Mouse (Mus musculus): ENCODE measurements around the gene Phc2. TPM values are rescaled to one million over a fixed set of nuclear protein-coding genes. Genes with fewer than 3 reads are reported as not detected.
"Not testable (repeated sequence)": the region's sequence is repeated elsewhere in the genome, so short reads cannot be mapped to it uniquely, and the experiment has no call there.

Gene Phc2
- 104 and 110 TPM in 2 replicates for polyA plus RNA-seq (2012; rRNA removed)

DNA sequence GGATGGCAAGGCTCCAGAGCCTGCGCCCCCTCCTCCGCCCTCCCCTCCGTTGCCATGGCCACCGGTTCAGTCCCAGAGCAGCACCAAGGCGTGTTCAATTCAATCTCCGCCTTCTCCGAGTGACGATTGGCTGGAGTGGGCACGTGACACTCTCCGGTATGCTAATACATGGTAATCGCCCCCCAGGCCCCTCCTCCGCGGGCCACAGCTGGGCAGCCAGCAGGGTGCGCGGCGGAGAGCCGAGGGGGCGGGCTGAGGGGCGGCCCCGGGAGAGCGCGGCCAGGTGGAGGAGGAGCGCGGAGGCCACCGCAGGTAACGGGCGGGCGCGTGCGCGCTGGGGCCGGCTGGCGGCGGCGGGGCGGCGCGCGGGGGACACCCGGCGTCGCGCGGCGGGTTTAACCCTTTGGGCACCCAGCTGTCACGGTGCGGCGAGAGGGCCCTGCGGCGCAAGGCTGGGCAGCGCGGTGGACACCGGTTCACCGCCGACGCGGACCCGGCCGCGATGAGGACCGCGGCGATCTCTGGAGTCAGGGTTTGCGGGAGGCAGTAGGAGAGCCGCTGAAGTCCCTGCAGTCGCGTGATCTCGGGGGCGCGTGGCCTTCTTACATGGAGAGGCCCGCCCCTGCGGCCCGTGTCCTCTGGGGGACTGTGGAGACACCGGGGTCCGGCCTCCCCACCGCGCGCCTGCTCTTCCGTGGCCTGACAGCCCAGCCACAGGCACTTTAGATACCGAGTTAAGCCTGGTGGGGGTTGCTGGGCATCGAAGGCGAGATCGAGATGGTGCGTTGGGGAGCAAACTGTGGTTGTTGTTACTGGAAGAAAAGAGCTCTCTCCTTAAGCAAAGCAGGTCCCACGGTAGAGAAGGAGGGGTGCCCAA, at the start of gene Phc2:
Phc2 (plus strand) TSS at position 198 of the 877 bp plus-strand sequence.
- peak; percentile 97 to 98 for DNase-seq (ENCODE audit: extremely low spot score in 1 of 2, low spot score in 1 of 2)

DNA sequence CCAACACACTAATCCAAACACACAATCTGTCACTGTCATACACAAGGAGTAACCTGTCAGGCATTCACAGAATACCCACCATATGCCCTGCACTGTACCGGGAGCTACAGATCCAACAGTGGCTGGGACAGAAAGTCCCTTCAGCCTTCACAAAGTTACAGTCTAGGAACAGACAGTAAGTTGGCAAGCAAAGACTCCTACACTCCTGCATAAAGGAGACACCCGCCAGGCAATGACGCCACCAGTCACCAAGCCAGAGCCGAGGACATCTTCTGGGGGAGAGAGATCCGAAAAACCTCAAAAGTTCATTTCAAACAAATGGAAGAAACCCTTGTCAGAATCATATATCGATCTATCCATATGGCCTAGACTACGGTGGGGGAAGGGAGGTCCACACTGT, 47.9 kb upstream of the Phc2 start:
- DNase-seq (ENCODE audit: extremely low spot score in 1 of 2, low spot score in 1 of 2): peak in 1 of 2 experiments; percentile 43

DNA sequence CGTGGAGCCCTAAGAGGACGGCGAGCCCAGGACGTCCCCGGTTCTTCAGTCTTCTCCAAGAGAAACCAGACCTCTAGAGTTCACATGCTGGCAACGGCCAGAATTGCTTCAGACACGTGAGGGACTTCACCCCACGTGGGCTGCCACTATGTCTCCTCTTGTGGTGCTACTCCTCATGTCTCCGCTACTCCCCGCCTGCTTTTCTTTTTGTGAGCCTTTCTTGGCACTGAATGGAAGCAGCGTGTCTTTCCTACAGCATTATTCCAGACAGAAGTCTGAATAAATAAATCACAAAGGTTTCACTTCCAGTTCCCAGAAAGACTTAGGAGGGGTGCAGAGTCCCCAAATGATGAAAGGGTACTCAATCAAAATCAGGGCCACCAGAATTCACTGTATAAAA, 46.8 kb upstream of the Phc2 start:
- DNase-seq (ENCODE audit: extremely low spot score in 1 of 2, low spot score in 1 of 2): peak in 1 of 2 experiments; percentile 46

DNA sequence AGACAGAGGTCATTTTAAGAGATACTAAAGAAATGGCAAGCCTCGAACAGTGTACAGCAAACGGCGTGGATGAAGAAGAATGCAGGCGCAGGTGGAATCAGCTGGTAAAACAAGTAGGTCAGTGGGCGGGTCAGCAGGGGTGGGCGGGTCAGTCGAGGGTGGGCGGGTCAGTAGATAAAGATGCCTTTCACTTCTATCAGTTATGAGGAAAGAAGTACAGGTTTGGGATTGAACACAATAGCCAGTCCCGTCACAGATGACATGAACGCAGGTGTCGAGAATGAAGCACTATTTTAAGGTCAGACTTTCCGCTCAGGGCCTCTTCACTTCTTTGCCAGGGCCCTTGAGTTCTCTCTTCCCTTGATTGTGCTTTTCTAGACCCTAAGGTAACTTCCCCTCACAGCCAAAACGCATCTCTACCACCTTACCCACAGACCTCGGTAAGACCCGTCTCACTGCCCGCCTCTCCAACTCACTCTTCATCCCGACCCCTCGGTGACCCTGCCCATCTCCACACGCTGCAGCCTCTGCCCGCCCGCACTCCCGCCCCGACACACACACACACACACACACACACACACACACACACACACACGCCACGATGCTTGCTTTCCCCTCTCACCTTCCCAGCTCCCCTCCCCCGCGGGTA, 45.1 kb upstream of the Phc2 start:
- no peak for DNase-seq (ENCODE audit: extremely low spot score in 1 of 2, low spot score in 1 of 2)

DNA sequence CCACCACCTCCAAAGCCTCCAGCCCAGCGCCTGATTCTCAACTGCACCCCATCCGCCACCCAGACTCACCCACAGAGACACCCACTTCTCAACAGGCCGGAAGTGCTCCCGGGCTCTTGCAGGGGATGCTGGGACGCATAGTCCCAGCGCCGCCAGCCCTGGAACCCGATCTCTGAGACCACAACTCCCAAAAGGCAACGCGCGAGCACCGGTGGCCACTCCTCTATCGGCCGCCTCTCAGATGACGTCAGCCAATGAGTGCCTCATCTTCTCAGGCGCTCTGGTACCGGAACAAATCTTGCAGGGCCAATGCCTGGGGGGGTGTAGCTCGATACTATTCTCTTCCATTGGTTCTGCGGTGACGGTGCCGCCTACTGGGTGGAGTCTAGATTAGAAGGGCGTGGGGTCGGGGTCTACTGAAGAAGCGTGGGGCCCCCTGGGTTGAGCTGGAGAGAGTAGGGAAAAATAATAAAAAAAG, 44.5 kb upstream of the Phc2 start, which contains the start of gene Zscan20:
Zscan20 (minus strand) TSS at position 174 of the 478 bp plus-strand sequence.
- DNase-seq (ENCODE audit: extremely low spot score in 1 of 2, low spot score in 1 of 2): peak; percentile 98 to 99

DNA sequence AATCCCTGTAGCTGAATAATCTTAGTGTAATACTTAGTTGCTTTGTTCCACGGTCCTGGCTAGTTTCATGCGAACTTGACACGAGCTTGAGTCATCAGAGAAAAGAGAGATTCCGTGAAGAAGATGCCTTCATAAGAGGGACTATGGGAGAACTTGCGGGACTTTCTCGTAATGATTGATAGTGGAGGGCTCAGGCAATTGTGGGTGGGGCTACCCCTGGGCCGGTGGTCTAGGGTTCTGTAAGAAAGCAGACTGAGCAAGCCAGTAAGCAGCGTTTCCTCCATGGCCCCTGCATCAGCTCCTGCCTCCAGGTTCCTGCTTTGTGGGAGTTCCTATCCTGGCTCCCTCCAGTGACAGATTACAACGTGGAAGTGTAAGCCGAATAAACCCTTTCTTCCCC, 43.8 kb upstream of the Phc2 start:
- DNase-seq (ENCODE audit: extremely low spot score in 1 of 2, low spot score in 1 of 2): no peak

DNA sequence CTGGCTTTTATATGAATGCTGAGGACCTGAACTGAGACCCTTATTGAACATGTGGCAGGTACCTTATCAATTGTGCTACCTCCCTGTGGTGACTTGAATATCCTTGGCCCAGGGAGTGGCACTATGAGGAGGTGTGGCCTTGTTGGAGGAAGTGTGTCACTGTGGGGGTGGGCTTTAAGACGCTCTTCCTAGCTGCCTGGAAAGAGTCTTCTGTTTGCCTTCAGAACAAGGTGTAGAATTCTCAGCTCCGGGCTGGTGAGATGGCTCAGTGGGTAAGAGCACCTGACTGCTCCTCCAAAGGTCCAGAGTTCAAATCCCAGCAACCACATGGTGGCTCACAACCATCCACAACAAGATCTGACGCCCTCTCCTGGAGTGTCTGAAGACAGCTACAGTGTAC, 42.8 kb upstream of the Phc2 start:
- not testable (repeated sequence) for DNase-seq (ENCODE audit: extremely low spot score in 1 of 2, low spot score in 1 of 2)

DNA sequence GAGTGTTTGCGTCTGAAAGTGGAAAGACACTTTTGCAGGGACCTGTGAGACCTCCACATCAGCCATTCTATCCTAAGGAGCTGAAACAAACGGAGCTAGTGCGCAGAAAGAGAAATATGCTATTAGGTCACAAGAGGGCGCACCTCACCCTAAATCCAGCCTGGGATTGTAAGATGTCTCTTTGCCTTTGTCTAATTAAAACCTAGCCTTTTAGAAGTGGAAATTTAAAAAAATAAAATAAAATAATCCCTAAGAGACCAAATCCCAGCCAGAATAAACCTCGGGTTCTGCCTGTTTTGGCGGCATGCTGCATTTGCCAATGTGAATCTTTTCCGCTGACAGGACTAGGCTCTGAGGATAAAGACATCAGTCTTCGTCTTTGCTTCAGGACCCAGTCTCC, 41.2 kb upstream of the Phc2 start:
- peak in 1 of 2 experiments; percentile 79 for DNase-seq (ENCODE audit: extremely low spot score in 1 of 2, low spot score in 1 of 2)

DNA sequence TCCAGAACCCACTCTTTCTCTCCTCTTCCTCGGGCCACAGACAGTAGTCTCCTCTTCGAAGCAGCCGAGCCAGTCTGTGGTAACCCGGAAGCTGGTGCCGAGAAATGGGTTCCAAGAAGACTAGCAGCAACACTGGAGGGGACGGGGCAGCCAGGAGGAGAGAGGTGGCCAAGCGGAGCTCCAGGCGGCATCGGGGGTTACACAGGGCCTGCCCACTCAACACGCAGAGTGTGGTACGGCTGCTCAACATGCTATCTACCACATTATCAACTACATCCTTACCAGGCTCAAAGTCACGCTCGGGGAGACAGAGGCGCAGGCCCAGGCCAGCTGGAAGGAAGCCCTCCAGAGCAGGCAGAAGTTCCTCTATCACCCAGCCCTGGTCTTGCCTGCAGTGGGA, 38.7 kb upstream of the Phc2 start:
- no peak for DNase-seq (ENCODE audit: extremely low spot score in 1 of 2, low spot score in 1 of 2)

DNA sequence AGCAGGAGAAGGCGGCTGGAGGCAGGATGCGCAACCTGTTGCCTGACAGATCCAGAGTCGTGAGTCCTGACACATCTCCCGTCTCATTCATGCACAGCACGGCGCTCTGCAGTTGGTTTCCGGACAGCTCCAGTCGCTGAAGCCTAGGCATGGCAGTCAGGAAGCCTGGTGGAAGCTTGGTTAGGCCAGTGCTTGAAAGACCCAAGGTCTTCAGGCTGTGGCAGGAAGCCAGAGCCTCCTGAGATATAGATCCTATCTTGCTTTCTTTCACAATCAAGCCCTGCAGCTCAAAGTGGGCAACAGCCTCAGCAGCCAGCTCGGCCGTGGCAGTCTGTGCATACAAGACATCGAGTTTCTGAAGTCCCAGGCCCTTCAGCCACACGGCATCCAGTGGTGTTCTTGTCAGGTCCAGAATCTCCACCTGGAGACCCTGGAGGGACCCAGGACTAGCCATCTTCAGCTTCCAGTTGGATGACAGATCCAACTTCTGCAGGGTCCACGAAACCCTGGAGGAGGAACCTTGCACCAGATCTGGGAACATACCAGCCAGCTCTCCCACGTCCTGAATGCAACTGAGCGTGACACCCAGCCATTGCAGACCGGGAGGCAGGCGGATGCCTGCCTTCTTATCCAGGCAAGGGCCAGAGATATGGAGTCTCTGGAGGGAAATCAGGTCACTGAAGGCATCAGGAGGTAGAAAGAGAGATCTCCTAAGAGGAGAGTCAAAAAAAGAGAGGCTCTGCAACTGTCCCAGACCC, 37.0 kb upstream of the Phc2 start:
- DNase-seq (ENCODE audit: extremely low spot score in 1 of 2, low spot score in 1 of 2): no peak

DNA sequence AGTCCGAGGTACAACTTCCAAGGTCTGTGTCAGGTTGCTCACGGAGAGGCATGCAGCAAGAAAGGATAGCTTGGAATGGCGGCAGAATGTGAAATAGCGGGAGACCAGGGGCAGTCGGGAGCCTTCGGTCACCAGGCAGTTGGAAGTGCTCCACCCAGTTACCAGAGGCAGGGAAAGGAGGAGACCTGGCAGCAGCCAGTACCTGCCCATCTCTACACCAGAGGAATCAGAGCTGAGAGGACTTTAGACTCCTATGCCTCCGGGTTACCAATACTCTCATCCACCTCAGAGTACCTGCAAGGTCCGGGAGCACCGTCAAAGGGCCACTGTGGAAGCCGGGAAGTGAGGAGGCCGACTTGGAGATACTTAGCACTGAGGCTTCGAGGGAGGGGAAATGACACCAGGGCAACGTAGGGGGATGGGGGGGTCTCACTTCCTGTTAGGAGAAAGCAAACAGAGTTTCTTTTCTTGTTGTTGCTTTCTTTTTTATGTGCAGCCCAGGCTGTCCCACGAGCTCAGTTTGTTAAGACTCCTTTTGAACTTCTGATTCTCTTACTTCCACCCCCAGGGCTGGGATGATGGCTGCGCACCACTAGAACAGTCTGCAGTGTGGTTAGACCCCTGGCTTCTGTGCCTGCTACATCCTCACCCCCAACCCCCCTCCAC, 36.1 kb upstream of the Phc2 start, which contains the start of gene Tlr12:
Tlr12 (minus strand) TSS at position 374 of the 666 bp plus-strand sequence.
- DNase-seq (ENCODE audit: extremely low spot score in 1 of 2, low spot score in 1 of 2): no peak

DNA sequence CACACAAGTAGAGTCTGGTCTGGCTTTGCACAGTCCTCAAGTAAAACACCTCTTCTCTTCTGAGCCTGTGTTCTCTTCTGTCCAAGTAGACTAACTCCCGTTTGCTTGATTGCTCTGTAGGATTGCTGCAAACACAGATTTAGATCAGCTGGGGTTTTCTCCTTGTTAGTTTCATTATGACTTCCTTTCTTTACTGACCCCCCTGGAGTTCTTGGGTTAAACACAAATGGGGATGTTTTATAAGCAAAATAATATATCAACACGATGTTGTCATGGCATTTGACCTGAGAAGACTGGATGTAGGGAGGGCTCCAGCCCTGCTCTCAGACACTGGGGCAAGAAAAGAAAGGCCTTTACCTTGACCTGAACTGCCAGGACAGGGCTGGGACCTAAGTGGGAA, 35.5 kb upstream of the Phc2 start:
- DNase-seq (ENCODE audit: extremely low spot score in 1 of 2, low spot score in 1 of 2): no peak

DNA sequence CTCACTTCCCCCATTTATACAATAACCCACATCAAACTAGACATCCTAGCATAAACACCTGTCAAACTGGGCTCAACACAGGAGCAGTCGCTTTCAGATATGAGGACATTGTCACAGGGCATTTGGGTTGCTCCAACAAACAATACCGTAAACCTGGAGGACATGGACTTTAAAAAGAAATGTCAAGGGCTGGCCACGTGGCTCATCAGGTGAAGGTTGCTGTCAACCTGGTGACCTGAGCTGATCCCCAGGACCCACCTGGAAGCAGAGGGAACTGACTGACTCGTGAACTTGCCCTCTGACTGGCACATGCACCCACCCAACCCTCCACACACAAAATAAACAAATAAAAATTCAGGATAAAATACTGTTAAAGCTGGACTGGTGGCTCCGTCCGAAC, 33.9 kb upstream of the Phc2 start:
- no peak for DNase-seq (ENCODE audit: extremely low spot score in 1 of 2, low spot score in 1 of 2)

DNA sequence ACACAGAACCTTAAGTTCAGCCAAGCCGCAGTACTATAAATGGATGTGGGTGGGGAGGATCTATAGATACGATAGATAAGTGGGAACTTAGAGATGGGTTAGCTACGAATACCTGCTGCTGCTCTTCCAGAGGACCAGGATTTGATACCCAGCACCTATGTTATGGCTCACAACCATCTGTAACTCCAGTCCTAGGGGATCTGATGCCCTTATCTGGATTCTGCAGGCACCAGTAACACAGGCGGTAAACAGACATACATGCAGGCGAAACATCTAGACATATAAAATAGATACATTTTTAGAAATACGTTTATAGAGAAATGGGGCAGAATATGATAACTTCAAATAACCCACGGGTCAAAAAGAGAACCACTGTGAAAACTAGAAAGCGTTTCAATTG, 33.4 kb upstream of the Phc2 start:
- no peak for DNase-seq (ENCODE audit: extremely low spot score in 1 of 2, low spot score in 1 of 2)

DNA sequence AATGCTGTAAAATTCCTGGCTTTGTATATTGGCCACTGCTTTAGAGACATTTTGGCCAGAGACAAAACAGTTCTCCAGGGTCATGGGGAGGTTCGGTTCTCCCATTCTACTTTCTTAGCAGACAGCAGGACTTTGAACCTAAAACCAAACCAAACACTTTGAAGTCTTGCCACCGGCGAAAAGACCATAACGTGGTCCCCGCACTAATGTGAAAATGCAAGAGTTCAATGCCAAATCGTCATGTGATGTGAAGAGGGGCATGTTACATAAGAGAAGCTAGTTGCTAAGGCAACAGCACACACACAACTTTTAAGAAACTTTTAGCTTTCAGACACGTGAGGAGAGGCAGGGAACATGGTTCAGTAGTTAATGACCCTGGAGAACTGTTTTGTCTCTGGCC, 19.1 kb upstream of the Phc2 start:
- no peak for DNase-seq (ENCODE audit: extremely low spot score in 1 of 2, low spot score in 1 of 2)

DNA sequence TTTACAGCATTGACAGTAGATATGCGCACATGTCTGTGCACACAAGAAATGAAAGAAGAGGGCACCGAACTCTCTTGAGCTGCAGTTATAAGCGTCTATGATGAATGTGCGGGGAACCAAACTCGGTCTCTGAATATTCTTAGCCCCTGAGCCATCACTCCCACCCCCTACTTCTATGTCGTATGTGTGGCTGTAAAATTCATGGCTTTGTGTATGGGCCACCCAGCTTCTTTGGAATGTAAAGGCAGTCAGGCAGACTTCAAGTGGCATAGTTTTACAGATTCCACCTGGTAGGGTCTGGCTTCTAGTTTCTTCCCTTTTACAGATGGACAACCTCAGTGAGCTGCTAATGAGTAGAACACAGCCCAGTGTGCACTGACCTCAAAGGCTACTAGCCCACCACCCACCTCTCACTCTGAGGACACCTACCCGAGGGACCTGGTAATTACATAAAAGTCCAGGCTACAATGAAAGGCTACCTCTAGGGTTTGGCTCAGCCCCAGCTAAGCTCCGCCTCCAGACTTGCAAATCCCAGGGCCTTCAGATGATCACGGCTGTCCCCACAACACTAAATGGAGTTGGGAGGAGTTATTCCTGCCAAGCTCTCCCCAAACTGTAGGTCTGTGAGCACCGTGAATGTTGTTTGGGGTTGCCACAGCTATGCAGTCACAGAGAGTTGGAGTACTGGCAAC, 18.5 kb upstream of the Phc2 start:
- DNase-seq (ENCODE audit: extremely low spot score in 1 of 2, low spot score in 1 of 2): no peak

DNA sequence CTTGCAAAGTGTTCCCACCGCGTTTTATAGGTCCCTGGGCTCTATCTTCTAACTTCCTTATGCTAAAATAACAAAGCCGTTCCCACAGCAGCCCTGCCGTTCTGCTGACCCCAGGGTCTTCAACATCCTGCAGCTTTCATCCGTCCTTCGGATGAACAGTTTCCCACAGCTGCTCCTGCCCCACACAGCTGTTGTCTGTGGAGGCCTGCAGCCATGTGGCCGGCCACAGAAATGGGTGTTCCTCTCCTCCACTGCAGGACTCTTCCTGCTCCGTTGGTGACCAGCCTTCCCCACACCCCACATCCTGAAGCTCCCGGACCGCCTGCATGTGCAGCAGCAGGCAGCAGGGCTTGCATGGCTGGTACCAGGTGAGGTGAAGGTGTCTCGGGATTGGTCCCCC, 17.3 kb upstream of the Phc2 start:
- DNase-seq (ENCODE audit: extremely low spot score in 1 of 2, low spot score in 1 of 2): no peak

DNA sequence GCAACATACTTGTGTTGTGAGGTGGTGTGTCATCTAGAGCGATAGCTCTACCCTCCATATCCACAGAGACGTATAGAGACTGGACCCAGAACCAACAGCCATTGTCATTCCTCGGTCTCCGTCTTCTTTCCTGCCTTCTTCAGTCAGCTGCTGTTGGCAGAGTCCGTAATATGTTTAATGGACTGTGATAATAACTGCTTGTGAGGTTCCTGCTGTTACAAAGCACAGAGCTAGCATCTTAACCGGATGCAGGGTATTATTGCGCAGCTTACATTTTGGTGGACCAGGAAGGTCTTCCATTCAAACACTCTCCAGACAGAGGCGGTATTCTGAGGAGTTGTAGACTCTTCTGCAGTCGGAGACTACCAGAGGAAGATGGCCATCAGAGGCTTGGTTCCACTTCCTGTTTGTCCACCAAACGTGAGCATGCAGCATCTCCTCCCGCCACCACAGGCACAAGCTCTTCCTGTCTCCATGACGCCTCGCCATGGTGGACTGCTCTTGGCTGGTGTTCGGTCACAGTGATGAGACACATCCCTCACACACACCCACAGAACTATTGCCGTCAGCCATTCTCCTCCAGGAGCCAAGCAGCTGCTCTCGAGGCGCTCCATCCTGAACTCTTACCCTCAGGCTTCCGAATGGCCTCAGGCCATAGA, 16.1 kb upstream of the Phc2 start:
- DNase-seq (ENCODE audit: extremely low spot score in 1 of 2, low spot score in 1 of 2): no peak

All from frontal cortex, adult 2 months (tissue).